Mouse (Mus musculus) stomach, postnatal 0 days (tissue): Measurements from ENCODE around the gene Rap1gap2.

Source experiments
- CTCF ChIP-seq: IDR thresholded peaks from 2 replicates; pipeline ENCODE4 v1.5.1; 2016; ENCODE audit warnings: antibody characterized with exemption, low read depth, mild to moderate bottlenecking, moderate library complexity
- EP300 ChIP-seq: optimal IDR thresholded peaks from 2 replicates; pipeline ENCODE3; 2016; ENCODE audit warnings: antibody characterized with exemption

- TF ChIP-seq CTCF: peak; percentile 9; the same call in 1 of the 2 replicates
- no peak for TF ChIP-seq EP300
Measured at GRCm38 (mm10) chr11:74649095-74649646, 38.5 kb upstream of the Rap1gap2 start, which contains the start of gene Cluh.
